Mouse (Mus musculus) cerebral cortex, adult 2 months (tissue): ENCODE data around the gene Sim2.

ENCODE experiments used
- WGBS: fragments of 180-500 bp; shearing (Covaris S2); methylation state at CpG from one replicate; pipeline ENCODE4 v1.1.7; 2018; 5-methylcytosine and 5-hydroxymethylcytosine counted together

Sim2 gene

DNA sequence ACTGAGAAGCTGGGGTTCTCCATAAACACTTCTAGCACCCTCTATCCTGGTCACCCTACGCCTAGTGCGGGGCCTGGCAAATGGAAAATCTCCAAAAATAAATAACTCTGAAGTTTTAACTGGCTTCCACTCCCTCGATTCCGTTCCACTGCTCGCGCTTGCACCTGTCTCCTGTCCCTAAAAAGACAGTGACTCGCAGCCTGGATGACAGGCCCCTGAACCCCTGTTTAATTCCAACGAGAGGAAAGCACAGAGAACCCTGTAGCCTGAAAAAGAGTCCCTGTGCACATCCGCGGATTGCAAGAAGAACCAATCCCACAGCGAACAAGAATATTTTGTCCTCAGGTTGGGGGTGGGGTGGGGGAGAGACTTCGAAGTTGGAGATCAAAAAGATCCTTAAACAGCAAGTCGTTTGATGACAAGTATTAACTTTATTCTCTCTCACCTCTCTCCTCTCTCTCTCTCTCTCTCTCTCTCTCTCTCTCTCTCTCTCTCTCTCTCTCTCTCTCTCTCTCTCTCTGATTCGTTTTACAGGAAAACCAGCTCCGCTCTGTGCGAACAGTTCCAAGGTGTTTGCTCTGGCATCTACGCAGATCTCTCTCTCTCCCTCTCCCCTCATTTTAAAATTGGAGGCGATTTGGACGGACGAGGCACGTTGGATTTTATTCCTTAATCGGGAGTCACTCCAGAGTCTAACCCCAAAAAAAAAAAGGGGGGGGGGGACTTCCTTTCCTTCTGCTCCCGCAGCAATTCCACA is 6.2 kb upstream of the Sim2 start:
- WGBS: 5% methylated on average over 23 of the region's 23 CpGs

- 4% methylated on average over 47 of the region's 47 CpGs for WGBS
Observed at GRCm38 (mm10) chr16:94079075-94079855, 5.5 kb upstream of the Sim2 start.

DNA sequence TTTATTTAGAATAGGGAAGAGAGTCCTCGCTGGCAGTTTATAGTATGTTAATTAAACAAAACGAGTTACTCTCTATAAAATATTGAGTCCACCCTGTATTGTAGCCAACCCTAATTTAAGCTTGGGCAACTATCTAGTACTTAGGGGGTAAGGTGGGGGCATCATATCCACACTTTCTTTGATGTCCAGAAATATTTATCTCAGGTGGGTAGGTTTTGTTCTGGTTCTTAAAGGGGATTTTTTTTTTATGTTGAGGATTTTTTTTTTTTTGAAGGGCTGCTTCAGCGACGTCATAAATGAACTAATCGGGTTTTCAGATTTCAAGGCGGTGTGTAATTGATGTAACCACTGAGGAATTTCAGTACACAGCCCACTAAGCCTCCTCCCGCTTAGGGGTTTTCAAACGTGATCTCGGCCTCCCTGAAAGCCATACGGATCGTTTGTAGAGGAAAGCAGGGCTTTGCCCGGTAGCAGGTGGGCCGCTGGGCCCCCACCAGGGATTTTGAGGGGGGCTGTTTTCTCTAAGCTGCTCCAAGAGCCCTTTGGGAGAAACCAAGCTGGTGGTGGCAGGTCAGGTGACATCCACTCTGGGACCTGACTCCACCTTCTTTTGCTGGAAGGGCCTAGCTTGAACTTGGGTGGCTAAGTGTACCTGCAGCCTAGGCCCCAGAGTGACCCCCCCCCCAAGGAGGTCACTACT is 4.7 kb upstream of the Sim2 start:
- WGBS: 3% methylated on average over 13 of the region's 13 CpGs

DNA sequence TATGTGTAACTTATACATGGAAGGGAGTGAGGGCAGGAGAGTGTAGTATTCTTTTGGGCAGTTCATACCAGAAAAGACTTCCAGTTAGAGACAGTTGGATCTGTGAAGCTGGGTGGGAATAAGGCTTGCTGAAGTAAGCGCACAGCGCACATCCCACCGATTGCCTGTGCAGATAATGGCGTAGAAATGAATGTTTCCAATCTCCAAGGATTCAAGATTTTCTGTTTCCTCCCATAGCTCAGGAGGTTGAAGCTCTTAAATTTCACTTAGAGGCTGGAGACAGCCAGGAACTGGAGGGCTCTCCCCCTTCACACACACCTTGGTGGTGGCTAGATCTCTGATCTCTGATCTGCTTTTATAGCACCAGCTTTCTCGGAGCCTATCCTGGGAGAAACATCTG is 3.1 kb upstream of the Sim2 start:
- WGBS: 16% methylated on average over 5 of the region's 5 CpGs

DNA sequence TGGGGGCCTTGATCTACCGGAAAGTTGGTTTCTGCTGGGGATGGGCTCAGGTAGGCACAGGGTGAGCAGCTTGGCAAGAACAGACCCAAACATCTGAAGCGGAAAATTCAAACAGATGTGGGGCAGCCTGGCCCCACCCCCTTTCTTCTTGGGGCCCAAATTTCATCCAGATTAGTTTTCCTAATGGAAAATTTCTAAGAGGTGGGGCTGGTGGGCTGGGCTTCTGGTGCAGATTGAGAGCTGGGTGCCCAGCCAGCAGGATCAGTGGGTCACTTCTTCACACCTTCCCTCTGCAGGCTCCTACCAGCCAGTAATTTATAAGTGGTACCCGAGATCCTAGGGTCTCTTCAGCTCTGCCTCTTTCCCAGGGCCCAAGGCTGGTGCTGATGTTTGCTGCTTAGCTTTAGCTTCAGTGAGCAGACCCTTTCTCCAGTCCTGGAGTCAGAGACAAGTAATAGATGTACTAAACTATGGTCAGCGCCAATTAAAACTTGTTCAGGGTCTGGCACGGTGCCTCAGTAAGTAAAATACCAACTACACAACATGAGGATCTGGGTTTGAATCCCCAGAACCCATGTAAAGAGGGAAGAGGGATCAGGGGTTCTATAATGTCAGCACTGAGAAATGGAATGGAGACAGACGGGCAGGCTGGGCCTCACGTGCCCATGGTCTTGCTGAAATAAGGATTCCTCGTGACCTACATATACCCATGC is 2.6 kb upstream of the Sim2 start:
- 9% methylated on average over 8 of the region's 8 CpGs for WGBS

- 4% methylated on average over 46 of the region's 46 CpGs for WGBS
Observed at GRCm38 (mm10) chr16:94082960-94083847, 1.5 kb upstream of the Sim2 start.

DNA sequence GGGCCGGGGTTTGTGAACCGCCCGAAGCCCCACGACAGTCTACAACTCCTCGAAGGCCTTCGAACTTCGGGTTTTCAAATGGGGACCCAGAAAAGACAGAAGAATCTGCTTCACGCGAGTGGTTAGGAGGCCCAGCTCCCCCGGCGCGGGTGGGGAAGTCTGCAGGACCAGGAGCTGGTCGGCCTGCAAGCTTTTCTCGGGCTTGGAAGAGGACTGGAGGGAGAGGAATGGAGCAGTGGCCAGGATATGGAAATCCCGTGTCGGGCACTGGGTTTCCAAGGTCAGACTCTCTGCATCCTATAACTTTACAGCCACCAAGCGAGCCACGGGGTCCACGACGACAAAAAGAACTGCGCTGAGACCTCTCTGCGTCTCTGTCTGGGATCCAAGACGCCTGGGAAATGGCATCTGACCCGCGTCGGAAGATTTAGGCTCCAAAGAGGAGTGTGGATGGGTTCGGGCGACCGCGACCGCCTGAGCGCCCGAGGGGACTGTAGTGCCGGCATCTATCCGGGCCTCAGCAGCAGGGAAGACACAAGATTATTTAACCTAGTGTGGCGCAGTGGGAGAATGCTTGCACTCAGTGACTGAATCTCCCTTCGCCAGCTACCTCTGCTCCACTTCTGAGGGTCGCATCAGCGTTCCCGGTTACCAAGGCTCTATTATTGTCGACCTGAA is 744 bp upstream of the Sim2 start:
- WGBS: 2% methylated on average over 41 of the region's 41 CpGs

- 2% methylated on average over 57 of the region's 57 CpGs for WGBS
Observed at GRCm38 (mm10) chr16:94085603-94086285, 1.0 kb downstream of the Sim2 start.

DNA sequence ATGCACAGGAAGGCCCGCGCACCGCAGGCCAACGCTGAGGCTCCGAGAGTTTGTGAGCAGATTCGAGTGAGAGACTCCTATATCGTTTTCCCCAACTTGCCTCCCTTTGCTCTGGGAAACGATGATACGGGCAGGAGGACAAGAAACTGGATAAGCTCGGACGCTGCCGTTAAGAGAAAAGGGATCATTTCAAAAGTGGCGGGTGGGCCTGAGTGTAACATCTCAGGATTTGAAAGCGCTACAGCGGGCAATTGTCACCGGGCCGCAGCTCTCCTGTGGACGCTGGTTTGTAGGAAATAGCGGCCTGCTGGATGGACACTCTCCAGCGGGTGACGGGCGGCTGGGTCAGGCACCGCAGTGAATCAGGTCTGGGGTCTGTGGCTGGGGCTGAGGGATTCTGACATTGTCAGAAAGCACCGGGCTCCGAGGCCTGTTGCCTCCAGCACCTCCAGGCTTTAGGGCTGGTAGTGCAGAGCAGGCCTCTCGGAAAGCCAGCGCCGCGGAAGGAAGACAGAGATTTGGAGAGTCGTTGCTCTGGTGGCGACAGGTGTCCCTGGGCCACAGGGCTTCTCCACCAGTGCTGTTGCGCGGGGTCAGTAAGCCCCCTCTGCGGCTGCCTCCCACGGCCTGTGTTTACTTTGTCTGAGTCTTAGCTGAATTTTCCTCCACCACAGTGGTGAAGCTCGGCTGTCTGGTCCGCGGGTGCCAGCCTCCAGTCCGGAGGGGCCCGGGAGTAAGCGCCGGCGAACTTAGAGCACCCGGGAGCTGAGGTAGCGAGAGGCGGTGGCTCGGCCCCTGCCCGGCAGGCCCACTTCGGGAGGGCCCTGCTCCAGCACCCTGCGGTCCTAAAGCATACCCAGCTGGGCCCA is 2.2 kb downstream of the Sim2 start:
- WGBS: 7% methylated on average over 50 of the region's 50 CpGs

DNA sequence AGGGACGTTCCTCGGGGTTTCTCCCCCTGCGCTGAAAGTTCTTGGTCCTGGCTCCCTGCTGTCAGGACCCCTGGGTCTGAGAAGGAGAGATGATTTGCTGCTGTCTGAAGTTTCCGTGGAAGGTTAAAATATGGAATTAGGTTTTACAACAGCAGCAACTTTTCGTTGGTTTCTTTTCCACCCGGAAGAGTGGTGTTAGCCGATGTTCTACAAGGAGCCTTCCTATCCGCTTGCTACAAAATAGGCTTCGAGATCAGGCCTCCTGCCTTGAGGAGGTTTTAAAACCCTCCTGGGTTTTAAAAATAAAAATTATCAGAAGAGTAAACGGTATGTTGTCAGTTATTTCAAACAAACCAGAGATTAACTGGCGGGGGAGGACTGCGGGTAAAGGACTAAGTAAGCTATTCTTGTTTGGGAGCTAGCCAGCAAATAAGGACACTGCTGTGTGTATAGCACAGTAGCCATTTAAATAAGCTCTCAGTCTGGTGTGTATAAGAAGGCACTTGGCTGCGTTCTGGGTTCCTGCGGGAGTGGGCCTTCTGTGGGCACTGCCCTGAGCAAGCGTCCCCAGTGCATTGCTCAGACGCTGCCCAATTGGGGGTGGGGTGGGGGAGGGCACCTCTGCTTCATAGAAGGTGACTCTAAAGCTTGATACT is 3.0 kb downstream of the Sim2 start:
- whole genome bisulfite sequencing: 11% methylated on average over 16 of the region's 16 CpGs

DNA sequence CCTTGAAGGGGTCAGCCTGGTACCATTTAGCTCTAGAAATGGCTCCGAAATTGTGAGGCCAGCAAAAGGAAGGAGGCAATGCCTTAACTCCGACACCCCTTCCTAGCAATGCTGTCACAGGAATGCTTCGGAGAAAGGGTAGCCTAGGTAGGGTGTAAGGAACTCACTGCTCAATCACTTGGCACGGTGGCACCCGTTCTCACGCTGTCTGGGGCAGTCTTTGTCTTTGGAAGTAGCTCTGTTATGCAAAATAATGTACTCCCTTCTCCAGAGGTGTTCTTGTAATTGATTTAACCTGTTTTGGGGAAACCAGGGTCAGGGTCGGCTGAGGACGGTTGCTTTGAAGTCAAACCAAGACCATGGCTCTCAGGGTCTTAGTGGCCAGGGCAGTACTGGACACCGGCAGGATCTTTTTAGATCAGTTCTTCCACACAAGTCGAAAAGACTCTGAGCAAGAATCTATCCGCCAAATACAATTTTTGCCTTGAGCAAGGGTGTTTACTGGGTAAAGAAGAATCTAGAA is 3.6 kb downstream of the Sim2 start:
- 6% methylated on average over 11 of the region's 11 CpGs for WGBS

DNA sequence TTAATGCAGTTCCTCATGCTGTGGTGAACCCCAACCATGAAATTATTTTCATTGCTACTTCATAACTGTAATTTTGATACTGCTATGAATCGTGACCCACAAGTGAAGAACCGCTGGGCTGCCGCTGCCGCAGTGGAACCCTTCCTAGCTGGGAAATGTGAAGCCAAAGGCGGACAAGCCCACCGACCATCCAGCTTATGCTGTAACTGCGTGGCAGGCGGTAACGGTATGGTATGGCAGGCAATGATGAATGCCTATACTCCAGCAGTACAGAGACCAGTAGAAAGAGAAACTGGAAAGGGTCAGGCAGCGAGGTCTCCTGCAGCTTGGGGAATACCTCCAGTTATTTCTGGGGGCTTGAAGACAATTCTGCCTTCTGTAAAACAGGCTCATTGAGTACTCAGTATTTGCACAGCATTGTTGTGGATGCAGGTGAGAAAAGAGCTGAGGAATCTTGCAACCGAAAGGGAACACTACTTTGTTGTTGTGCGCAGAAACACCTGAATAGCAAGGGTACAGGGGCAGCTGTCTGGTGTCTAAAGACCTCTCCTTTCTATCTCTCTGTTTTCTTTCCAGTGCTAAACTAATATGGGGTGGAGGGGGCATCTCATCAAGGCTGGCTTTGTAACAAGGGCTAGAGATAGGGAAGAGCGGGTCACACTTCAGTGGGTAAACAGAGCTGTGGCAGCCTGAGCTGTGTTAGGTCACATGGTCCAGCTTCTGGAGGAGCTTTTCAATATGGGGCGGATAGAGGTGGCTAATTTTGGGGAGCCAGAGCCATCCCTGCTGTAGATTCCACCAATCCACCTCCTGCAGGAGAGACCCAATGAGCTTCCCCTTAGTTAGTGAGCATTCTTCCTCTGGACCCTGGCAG is 4.3 kb downstream of the Sim2 start:
- 14% methylated on average over 14 of the region's 14 CpGs for WGBS

- WGBS: 3% methylated on average over 12 of the region's 12 CpGs
Observed at GRCm38 (mm10) chr16:94092511-94093150, 7.9 kb downstream of the Sim2 start.

- 4% methylated on average over 24 of the region's 24 CpGs for WGBS
Observed at GRCm38 (mm10) chr16:94093151-94093863, 8.6 kb downstream of the Sim2 start.

GRCm38 (mm10) chr16:94094251-94095108 is 9.7 kb downstream of the Sim2 start:
- 4% methylated on average over 48 of the region's 48 CpGs for WGBS
